Mouse (Mus musculus): ENCODE data around the gene Cmbl. TPM values are rescaled to one million over a fixed set of nuclear protein-coding genes. Genes with fewer than 3 reads are reported as not detected.

The Cmbl gene
- polyA plus RNA-seq, 1 experiment from 2014 or later = 3.5 TPM

DNA sequence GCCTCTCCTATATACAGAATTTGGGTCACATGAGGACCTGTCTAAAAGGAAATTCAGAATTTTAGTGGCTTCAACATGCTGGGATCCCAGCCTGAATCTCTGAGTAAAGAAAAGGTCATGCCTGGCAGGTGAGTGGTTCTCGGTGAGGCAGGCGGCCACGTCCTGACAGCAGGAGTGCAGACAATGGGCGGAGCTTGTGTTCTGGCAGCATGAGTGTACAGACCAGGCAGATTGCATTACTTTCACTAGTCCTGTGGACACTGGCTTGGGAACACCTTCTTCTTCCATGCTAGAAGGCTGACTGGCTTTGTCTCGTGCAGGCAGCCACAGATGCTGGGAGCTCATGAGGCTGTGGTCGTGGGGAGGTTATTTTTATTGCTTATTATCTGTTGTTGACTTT is 41.6 kb downstream of the Cmbl start:
- peaks cover 13% of the 10 kb centered on the region; the same call in 1 of the 2 replicates for H3K79me2 ChIP-seq (ENCODE audit: inconsistent target)
- no peak overlapping the region for H3K27ac ChIP-seq
- WGBS (ENCODE audit: missing documents) = 87% methylated on average over 6 of the region's 6 CpGs
- no peak overlapping the region for H3K4me3 ChIP-seq (ENCODE audit: inconsistent target)
- no peaks in the 10 kb centered on the region for H3K36me3 ChIP-seq (ENCODE audit: inconsistent target)

DNA sequence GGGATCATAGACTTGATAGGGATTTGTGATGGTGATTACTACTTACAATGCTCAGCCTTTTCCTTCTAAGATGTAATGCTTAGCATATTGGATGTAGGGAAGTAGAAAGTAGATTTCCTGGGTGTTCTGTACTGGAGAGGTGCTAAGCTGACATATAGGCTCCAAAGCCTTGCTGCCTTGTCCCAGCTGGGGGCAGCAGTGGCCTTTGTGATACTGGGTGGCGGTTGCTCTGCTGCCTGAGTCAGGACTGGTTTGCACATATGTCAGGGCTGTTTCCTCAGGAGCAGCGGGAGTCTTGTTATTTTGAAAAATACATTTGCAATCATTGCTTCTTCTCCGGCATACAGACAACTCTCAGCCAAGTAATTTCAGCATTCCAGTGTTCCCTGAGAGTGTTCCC is 45.8 kb downstream of the Cmbl start:
- no peak overlapping the region for H3K4me3 ChIP-seq (ENCODE audit: inconsistent target)
- H3K27ac ChIP-seq = no peak overlapping the region
- no peaks in the 10 kb centered on the region for H3K36me3 ChIP-seq (ENCODE audit: inconsistent target)
- WGBS (ENCODE audit: missing documents) = 93% methylated on average over 3 of the region's 3 CpGs
- H3K79me2 ChIP-seq (ENCODE audit: inconsistent target) = no peaks in the 10 kb centered on the region

DNA sequence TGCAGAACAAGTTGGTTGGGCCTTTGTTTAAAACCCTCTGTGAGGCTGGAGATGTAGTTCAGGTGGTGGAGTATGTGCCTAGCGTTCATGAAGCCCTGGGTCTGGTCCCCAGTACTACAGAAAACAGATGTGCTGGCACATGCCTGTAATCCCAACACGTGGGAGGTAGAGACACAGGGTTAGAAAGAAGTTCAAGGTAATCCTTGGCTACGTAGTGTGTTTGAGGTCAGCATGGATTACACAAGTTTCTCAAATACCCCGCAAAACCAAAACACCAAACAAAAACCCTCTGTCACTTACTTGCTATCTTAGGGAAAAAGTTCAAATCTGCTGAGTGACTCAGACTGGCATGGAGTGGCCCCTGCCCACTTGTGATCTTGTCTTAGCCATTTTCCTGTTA is 46.8 kb downstream of the Cmbl start:
- no peak overlapping the region for H3K4me3 ChIP-seq (ENCODE audit: inconsistent target)
- WGBS (ENCODE audit: missing documents) = 95% methylated on average over 4 of the region's 4 CpGs
- H3K36me3 ChIP-seq (ENCODE audit: inconsistent target) = peaks cover 4% of the 10 kb centered on the region; the same call in 1 of the 2 replicates

DNA sequence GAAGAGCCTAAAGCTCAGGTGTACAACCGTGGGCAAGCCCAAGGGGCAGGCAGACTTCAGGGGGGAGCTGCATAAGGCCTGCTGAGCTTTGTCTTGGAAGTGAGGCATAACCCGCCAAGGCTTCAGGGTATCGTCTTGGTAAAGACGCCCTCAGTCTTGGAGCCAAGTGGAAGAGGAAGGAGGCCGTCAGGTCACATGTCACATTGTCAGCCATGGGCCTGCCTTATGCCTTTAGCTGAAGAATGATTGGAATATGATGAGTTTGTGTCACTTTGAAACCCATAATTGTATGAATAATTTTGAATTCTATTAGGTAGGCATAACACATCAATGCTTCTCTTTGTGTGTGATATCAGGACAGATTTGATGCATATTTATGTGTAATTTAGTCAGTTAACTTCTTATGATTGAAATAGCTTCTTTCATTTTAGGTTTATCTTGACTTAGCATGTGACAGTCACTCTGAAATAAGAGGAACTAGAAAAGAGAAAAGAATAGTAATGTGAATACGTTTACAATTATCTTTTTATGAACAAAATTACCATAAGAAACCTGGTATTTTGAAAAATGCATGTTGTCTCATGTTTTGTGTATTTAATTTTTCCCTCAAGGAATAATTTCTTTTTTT is 48.8 kb downstream of the Cmbl start:
- H3K27ac ChIP-seq = no peak overlapping the region
- WGBS (ENCODE audit: missing documents) = 65% methylated on average over 6 of the region's 6 CpGs
- no peaks in the 10 kb centered on the region for H3K79me2 ChIP-seq (ENCODE audit: inconsistent target)
- no peak overlapping the region for H3K4me3 ChIP-seq (ENCODE audit: inconsistent target)
- H3K36me3 ChIP-seq (ENCODE audit: inconsistent target) = peaks cover 6% of the 10 kb centered on the region; the same call in 1 of the 2 replicates

More for the DNA sequence above, 46.8 kb downstream of the Cmbl start:
- H3K27ac ChIP-seq = no peak overlapping the region
- no peaks in the 10 kb centered on the region for H3K79me2 ChIP-seq (ENCODE audit: inconsistent target)

DNA sequence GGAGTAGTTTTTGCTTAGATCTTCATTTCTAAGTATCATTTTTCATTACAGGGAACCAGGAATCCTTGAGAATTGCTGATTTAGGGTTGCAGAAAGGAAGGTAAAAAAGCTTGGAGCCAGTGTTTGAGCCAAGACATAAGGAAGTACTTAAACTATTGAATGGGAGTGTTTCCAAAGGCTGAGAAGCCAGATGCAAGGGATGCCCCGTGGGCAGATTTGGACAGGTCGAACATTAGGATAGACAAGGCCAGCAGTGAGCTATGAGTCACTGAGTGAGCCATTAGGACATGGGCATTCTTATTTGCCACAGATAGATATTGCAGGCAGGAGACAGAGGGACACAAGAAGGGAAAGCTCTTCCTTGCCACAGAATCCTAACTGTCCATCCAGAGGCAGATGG is 49.5 kb downstream of the Cmbl start:
- WGBS (ENCODE audit: missing documents) = 91% methylated on average over 2 of the region's 2 CpGs
- Histone ChIP-seq H3K79me2 (ENCODE audit: inconsistent target) (no peaks in the 10 kb centered on the region), H3K27ac (no peak overlapping the region), H3K4me3 (ENCODE audit: inconsistent target) (no peak overlapping the region), H3K36me3 (ENCODE audit: inconsistent target) (peaks cover 13% of the 10 kb centered on the region; the same call in 1 of the 2 replicates)

DNA sequence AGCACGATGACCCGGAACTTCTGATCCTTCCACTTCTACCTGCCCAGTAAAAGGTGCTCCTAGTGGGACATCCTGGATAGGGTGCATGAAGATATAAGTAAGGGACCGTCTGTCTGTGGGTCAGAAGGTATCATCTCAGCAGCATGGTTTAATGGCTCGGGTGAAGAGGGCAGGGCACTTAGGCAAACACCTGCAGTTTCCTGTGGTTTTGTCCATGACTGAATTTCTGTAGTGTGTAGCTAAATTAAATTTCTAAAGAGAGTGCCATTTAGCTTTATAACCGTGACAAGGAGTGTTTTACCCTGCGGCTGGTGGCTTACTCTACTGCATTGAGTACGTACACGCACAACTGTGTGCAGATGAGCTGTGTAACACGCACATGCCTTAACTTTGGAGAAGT is 52.1 kb downstream of the Cmbl start:
- 91% methylated on average over 9 of the region's 9 CpGs for WGBS (ENCODE audit: missing documents)
- H3K27ac ChIP-seq = no peak overlapping the region
- no peak overlapping the region for H3K4me3 ChIP-seq (ENCODE audit: inconsistent target)
- peaks cover 16% of the 10 kb centered on the region; the same call in 1 of the 2 replicates for H3K36me3 ChIP-seq (ENCODE audit: inconsistent target)
- H3K79me2 ChIP-seq (ENCODE audit: inconsistent target) = no peaks in the 10 kb centered on the region

DNA sequence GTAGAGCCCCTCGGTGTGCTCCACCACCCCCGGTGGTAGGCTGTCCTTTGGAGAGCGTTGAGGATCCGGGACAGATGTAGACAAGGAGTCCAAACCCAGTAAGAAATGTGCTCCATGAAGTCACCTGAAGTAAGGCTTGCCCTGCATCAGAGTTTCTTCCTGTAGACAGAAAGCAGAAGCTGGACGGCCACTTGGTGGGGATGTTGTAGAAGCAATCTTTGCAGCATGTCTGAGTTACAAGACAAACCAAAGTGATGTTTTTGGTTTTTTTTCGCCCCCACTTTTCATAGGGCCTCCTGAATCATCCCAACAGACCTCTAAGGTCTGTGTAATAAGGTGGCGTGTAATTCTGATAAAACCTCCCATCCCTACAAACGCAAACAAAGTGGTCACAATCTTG is 54.3 kb downstream of the Cmbl start:
- WGBS (ENCODE audit: missing documents) = 93% methylated on average over 8 of the region's 8 CpGs
- no peak overlapping the region for H3K4me3 ChIP-seq (ENCODE audit: inconsistent target)
- peaks cover 16% of the 10 kb centered on the region; the same call in 1 of the 2 replicates for H3K36me3 ChIP-seq (ENCODE audit: inconsistent target)
- H3K79me2 ChIP-seq (ENCODE audit: inconsistent target) = no peaks in the 10 kb centered on the region
- no peak overlapping the region for H3K27ac ChIP-seq

DNA sequence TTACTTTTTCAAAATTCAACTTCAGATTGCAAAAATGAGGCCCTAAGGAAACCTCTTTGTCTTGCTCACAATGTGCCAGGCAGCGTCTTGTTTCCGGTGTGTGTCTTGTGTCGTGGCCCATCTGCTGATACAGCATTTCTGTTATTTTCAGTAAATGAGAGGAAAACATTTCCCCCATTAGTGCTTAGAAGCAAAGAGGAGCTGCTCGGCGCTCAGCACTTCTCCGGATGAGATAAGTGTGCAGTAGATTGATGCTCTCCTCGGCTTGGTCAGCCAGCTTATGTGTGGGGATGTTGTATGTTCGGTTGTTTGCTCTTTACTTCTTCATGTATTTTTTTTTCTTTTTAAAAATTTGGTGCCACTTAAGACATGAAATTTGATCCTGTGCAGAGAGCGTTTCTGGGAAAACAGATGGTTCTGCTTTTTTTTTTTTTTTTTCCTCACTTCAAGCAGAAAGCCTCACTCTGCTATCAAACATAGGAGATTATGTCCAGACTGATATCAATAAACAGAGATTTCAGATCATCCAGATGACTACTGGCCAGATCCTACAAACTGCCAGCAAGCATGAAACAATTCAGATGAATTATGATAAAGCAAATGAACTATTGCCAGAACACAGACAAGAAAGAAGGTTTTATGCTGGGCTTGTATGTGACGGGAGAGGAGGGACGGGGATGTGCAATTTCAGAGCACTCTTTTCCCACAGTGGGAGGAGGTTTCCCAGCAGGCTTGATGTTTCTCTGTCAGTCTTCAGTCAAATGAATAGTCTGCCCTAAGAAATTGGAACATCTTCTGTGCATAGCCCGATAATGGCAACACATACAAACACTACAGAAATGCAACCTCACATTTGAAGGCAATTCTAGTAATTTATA is 62.3 kb downstream of the Cmbl start:
- no peak overlapping the region for H3K4me3 ChIP-seq (ENCODE audit: inconsistent target)
- peak overlapping the region; percentile 41 for H3K27ac ChIP-seq
- H3K36me3 ChIP-seq (ENCODE audit: inconsistent target) = no peaks in the 10 kb centered on the region
- no peaks in the 10 kb centered on the region for H3K79me2 ChIP-seq (ENCODE audit: inconsistent target)
- 39% methylated on average over 12 of the region's 12 CpGs for WGBS (ENCODE audit: missing documents)

DNA sequence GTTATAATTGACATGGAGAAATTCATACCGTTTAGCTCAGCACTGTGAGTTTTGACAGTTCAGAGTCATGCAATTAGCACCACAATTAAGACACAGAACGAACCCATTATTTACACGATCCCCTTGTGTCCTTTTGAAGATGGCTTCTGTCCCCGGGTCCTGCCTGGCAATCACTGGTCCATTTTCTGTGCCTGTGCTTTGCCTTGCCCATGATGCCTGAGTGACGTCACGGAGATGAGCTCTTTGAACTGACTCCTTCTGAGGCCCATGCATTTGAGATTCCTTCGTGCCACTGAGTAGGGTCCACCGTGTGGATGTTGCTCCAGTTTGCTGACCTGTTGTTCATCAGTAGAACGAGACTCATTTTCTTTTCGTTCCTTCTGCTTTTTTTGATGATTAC is 63.0 kb downstream of the Cmbl start:
- H3K4me3 ChIP-seq (ENCODE audit: inconsistent target) = no peak overlapping the region
- H3K27ac ChIP-seq = no peak overlapping the region; the same call in 1 of the 2 replicates
- WGBS (ENCODE audit: missing documents) = 89% methylated on average over 10 of the region's 10 CpGs

DNA sequence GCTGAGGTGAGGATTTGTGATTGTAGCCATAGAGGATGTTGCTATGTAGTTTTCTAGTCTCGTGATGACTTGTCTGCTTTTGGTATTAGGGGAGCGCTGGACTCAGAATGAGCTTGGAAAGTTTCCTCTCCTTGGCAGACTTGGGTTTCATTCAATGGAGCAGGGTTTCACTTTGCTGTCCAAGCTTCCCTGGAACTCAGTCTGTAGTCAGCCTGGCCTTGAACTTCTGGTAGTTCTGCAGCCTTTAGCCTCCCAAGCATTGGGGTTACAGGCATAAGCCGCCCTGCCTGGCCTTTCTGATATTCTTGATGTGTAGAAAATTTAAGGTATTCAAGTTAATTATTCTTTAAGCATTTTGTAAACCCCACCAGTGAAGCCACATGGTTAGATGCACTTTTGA is 64.4 kb downstream of the Cmbl start:
- Histone ChIP-seq H3K36me3 (ENCODE audit: inconsistent target) (no peaks in the 10 kb centered on the region), H3K4me3 (ENCODE audit: inconsistent target) (no peak overlapping the region), H3K27ac (no peak overlapping the region), H3K79me2 (ENCODE audit: inconsistent target) (no peaks in the 10 kb centered on the region)
- WGBS (ENCODE audit: missing documents) = 89% methylated on average over 3 of the region's 3 CpGs

More for the DNA sequence above, 63.0 kb downstream of the Cmbl start:
- Histone ChIP-seq H3K79me2 (ENCODE audit: inconsistent target) (no peaks in the 10 kb centered on the region), H3K36me3 (ENCODE audit: inconsistent target) (no peaks in the 10 kb centered on the region)

DNA sequence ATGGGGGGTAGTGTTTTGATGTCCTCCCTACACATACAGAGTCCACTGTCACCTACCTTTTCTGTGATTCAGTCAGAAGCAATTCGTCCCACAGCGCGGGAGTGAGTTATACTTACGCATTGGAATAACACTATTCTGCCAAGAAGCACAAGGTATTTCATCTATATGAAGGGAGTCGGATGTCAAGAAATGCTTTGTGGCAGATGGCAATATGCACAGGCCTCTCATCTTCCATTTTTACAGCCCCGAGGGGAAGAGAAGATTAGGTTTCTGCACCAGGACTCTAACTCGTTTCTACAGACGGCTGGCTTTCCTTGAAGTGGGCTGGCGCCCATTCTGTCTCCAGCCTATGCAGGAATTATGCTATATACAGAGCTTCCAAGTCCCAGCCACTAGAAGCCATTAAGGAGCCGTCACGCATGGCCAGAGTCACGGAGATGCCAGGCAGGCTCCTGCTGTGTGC is 66.2 kb downstream of the Cmbl start:
- WGBS (ENCODE audit: missing documents) = 92% methylated on average over 12 of the region's 12 CpGs
- no peak overlapping the region for H3K4me3 ChIP-seq (ENCODE audit: inconsistent target)
- no peaks in the 10 kb centered on the region for H3K79me2 ChIP-seq (ENCODE audit: inconsistent target)

DNA sequence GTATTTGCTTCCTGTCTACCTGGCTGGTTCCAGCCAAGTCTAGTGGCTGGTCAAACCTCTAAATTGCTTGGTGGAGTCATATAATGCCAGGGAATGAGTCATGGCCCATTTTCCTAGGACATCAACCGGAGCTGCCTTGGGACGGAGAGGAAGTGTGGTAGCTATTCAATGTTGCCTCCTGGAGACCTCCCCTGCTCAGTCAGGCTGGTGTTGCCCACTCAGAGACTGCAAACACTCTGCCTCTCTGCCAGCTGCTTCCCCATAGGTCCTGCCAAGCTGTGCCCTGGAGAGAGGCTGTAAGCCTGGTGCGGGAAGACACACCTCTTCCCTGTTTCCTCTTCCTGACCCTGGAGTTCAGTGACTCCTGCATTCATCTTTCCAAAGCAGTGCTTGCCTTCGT is 67.3 kb downstream of the Cmbl start:
- Histone ChIP-seq H3K36me3 (ENCODE audit: inconsistent target) (no peaks in the 10 kb centered on the region), H3K4me3 (ENCODE audit: inconsistent target) (no peak overlapping the region), H3K79me2 (ENCODE audit: inconsistent target) (no peaks in the 10 kb centered on the region), H3K27ac (no peak overlapping the region)
- WGBS (ENCODE audit: missing documents) = 86% methylated on average over 4 of the region's 4 CpGs

More for the DNA sequence above, 66.2 kb downstream of the Cmbl start:
- no peaks in the 10 kb centered on the region for H3K36me3 ChIP-seq (ENCODE audit: inconsistent target)
- no peak overlapping the region for H3K27ac ChIP-seq

DNA sequence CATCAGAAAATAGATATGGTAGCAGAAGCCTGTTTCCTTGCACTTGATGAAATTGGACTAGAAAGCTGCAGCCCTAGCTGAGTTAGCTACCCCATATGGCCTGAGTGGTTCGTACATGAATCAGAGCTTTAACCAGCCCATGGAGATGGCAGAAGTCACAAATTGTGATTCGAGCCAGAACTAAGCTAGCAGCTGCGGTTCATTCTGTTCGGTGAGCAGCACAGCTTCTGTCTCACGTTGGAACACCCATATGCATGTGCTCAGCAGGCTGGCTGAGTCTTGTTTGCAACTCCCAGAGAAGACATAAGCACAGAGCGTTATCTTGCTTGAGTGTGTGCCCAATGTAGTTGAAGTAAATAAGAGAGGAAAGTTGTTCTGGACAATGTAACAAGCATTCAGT is 69.4 kb downstream of the Cmbl start:
- Histone ChIP-seq H3K79me2 (ENCODE audit: inconsistent target) (no peaks in the 10 kb centered on the region), H3K36me3 (ENCODE audit: inconsistent target) (no peaks in the 10 kb centered on the region), H3K27ac (no peak overlapping the region), H3K4me3 (ENCODE audit: inconsistent target) (no peak overlapping the region)
- whole genome bisulfite sequencing (ENCODE audit: missing documents) = 97% methylated on average over 6 of the region's 6 CpGs

DNA sequence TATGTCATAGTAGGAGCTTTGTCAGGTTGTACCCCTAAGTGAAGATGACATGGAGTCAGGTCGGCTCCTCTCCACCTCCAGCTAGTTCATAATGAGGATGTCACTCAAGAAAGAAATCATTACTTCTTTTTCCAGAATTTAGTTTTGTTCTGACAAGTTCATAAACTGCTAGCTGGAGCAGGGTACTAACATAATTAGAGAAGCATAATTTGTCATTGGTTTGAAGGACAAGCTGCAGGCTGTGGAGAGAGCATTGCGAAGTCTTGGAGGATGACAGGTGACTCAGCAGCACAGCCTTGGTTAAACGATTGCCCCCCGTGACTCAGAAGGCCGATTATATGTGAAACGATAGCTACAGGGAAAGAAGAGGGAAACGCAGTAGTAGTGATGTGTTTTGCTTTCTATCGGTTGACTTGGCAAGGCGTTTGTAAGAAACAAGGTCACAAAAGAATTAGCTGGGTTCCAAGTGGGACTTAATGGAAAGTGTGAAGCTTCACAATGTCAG is 71.0 kb downstream of the Cmbl start:
- no peaks in the 10 kb centered on the region for H3K79me2 ChIP-seq (ENCODE audit: inconsistent target)
- WGBS (ENCODE audit: missing documents) = 85% methylated on average over 9 of the region's 9 CpGs
- no peaks in the 10 kb centered on the region for H3K36me3 ChIP-seq (ENCODE audit: inconsistent target)
- H3K27ac ChIP-seq = no peak overlapping the region
- no peak overlapping the region for H3K4me3 ChIP-seq (ENCODE audit: inconsistent target)

Measured in macrophage (primary cell).